Mouse (Mus musculus): ENCODE measurements around the gene Ahnak2. TPM values are rescaled to one million over a fixed set of nuclear protein-coding genes. Genes with fewer than 3 reads are reported as not detected.
A peak's percentile ranks its signal among the peaks of the same experiment; 100 is the strongest.

Ahnak2 gene
- polyA plus RNA-seq, 1 experiment from 2014 or later = 1.2 TPM

GRCm38 (mm10) chr12:112750976-112751375, 51.5 kb downstream of the Ahnak2 start:
- Histone ChIP-seq H3K27me3 (no peaks in the 10 kb centered on the region), H3K4me2 (no peak overlapping the region), H3K4me1 (peaks cover 9% of the 10 kb centered on the region), H3K9ac (no peak overlapping the region), H3K9me3 (no peaks in the 10 kb centered on the region), H3K27ac (no peak overlapping the region), H3K36me3 (no peaks in the 10 kb centered on the region), H3K4me3 (no peak overlapping the region)
- 92% methylated on average over 12 of the region's 12 CpGs for WGBS
- ATAC-seq (ENCODE audit: insufficient number of reproducible peaks, insufficient read depth, low FRiP score, low TSS enrichment, low read depth) = no peak; the same call in 1 of the 2 replicates

- no peak overlapping the region for H3K4me3 ChIP-seq
- ATAC-seq (ENCODE audit: insufficient number of reproducible peaks, insufficient read depth, low FRiP score, low TSS enrichment, low read depth) = no peak
- peaks cover 29% of the 10 kb centered on the region for H3K36me3 ChIP-seq
- H3K4me2 ChIP-seq = peak overlapping the region; percentile 40; the same call in 1 of the 2 replicates
- peak overlapping the region; percentile 88; the same call in 1 of the 2 replicates for H3K27ac ChIP-seq
- H3K4me1 ChIP-seq = peaks cover 21% of the 10 kb centered on the region
- 72% methylated on average over 8 of the region's 8 CpGs for WGBS
- no peaks in the 10 kb centered on the region for H3K9me3 ChIP-seq
- H3K27me3 ChIP-seq = no peaks in the 10 kb centered on the region
- H3K9ac ChIP-seq = peak overlapping the region; percentile 28; the same call in 1 of the 2 replicates
Observed at GRCm38 (mm10) chr12:112747606-112747970, 54.9 kb downstream of the Ahnak2 start.

GRCm38 (mm10) chr12:112746808-112747605, 55.5 kb downstream of the Ahnak2 start:
- Histone ChIP-seq H3K9me3 (no peaks in the 10 kb centered on the region), H3K9ac (peak overlapping the region; percentile 28), H3K4me3 (no peak overlapping the region), H3K27ac (peak overlapping the region; percentile 88), H3K27me3 (no peaks in the 10 kb centered on the region), H3K4me1 (peaks cover 24% of the 10 kb centered on the region), H3K36me3 (peaks cover 33% of the 10 kb centered on the region), H3K4me2 (peak overlapping the region; percentile 40; the same call in 1 of the 2 replicates)
- no peak for ATAC-seq (ENCODE audit: insufficient number of reproducible peaks, insufficient read depth, low FRiP score, low TSS enrichment, low read depth)
- WGBS = 10% methylated on average over 10 of the region's 10 CpGs

DNA sequence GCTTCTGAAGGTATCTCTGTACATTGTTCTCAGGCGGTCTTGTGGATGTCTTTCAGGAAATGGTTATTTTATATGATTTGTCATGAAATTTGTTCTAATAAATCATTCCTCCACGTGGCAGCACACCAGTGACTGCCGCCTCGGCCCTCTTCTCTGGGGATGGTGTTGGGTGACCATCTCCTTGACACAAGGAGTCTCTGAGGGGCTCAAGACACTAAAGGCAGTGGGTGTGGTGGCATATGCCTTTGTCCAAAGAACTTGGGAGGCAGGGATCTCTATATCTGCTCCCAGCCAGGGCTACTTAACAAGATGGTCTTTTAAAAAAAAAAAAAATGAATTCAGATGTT, 56.0 kb downstream of the Ahnak2 start:
- H3K27ac ChIP-seq = no peak overlapping the region
- peaks cover 38% of the 10 kb centered on the region for H3K36me3 ChIP-seq
- no peaks in the 10 kb centered on the region for H3K9me3 ChIP-seq
- H3K27me3 ChIP-seq = no peaks in the 10 kb centered on the region
- H3K4me2 ChIP-seq = no peak overlapping the region
- 74% methylated on average over 4 of the region's 4 CpGs for WGBS
- no peak overlapping the region for H3K9ac ChIP-seq
- peaks cover 24% of the 10 kb centered on the region for H3K4me1 ChIP-seq
- no peak for ATAC-seq (ENCODE audit: insufficient number of reproducible peaks, insufficient read depth, low FRiP score, low TSS enrichment, low read depth)
- no peak overlapping the region for H3K4me3 ChIP-seq

- 0 out of 2 replicates have a peak overlapping the region, but pooled peaks have one; percentile 32 for H3K9ac ChIP-seq
- H3K9me3 ChIP-seq = no peaks in the 10 kb centered on the region
- no peak overlapping the region for H3K4me3 ChIP-seq
- ATAC-seq (ENCODE audit: insufficient number of reproducible peaks, insufficient read depth, low FRiP score, low TSS enrichment, low read depth) = no peak
- H3K27ac ChIP-seq = no peak overlapping the region
- peaks cover 46% of the 10 kb centered on the region for H3K36me3 ChIP-seq
- peaks cover 24% of the 10 kb centered on the region for H3K4me1 ChIP-seq
- WGBS = 82% methylated on average over 10 of the region's 10 CpGs
- no peak overlapping the region for H3K4me2 ChIP-seq
- no peaks in the 10 kb centered on the region for H3K27me3 ChIP-seq
Observed at GRCm38 (mm10) chr12:112745716-112746115, 56.7 kb downstream of the Ahnak2 start.

GRCm38 (mm10) chr12:112744891-112745580, 57.4 kb downstream of the Ahnak2 start:
- Histone ChIP-seq H3K9ac (peak overlapping the region; percentile 32; the same call in 1 of the 2 replicates), H3K9me3 (no peaks in the 10 kb centered on the region), H3K4me2 (no peak overlapping the region), H3K27me3 (no peaks in the 10 kb centered on the region), H3K4me1 (peaks cover 24% of the 10 kb centered on the region), H3K36me3 (peaks cover 52% of the 10 kb centered on the region), H3K27ac (no peak overlapping the region), H3K4me3 (no peak overlapping the region)
- 88% methylated on average over 10 of the region's 10 CpGs for WGBS
- ATAC-seq (ENCODE audit: insufficient number of reproducible peaks, insufficient read depth, low FRiP score, low TSS enrichment, low read depth) = no peak

DNA sequence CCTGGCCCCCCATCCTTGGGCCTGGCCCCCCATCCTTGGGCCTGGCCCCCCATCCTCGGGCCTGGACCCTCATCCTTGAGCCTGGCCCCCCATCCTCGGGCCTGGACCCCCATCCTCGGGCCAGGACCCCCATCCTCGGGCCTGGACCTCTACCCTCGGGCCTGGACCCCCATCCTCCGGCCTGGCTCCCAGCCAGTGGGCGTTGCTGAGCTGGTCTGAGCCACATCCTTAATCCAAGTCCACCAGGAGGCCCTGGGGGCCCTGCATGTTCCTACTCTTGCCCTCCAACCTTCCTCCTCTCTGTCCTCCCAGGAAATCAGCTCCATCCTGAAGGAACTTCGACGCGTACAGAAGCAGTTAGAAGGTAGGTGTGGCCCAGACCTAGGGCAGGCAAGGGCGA, 58.2 kb downstream of the Ahnak2 start:
- H3K27ac ChIP-seq = no peak overlapping the region
- 0 out of 2 replicates have a peak overlapping the region, but pooled peaks have one; percentile 62 for H3K9ac ChIP-seq
- no peak overlapping the region for H3K4me2 ChIP-seq
- no peaks in the 10 kb centered on the region for H3K27me3 ChIP-seq
- H3K4me3 ChIP-seq = no peak overlapping the region
- 74% methylated on average over 11 of the region's 11 CpGs for WGBS
- H3K4me1 ChIP-seq = peaks cover 24% of the 10 kb centered on the region
- ATAC-seq (ENCODE audit: insufficient number of reproducible peaks, insufficient read depth, low FRiP score, low TSS enrichment, low read depth) = no peak
- H3K36me3 ChIP-seq = peaks cover 61% of the 10 kb centered on the region
- no peaks in the 10 kb centered on the region for H3K9me3 ChIP-seq

GRCm38 (mm10) chr12:112743168-112743975, 59.1 kb downstream of the Ahnak2 start:
- Histone ChIP-seq H3K4me3 (no peak overlapping the region), H3K4me1 (peaks cover 24% of the 10 kb centered on the region), H3K4me2 (no peak overlapping the region; the same call in 1 of the 2 replicates), H3K36me3 (peaks cover 69% of the 10 kb centered on the region), H3K27me3 (no peaks in the 10 kb centered on the region), H3K27ac (peak overlapping the region; percentile 69; the same call in 1 of the 2 replicates), H3K9ac (peak overlapping the region; percentile 62), H3K9me3 (no peaks in the 10 kb centered on the region)
- peak; percentile 75 for ATAC-seq (ENCODE audit: insufficient number of reproducible peaks, insufficient read depth, low FRiP score, low TSS enrichment, low read depth)
- 49% methylated on average over 25 of the region's 25 CpGs for WGBS

DNA sequence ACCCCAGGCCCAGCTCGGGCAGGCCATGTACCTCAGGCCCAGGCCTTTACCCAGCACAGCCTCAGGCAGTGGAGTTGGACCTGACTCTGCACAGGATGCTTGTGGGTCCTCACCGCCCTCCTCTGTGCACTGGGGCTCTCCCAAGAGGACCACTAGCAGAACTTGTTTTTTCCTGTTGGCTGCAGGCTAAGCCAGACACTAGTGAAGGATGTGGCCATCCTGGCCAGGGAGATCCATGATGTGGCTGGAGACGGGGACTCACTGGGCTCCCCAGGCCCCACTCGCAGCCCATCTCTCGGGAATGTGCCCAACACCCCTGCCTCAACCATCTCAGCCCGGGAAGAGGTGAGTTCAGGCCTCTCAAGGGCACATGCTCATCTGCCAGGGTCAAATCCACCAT, 59.7 kb downstream of the Ahnak2 start:
- H3K9ac ChIP-seq = peak overlapping the region; percentile 62
- H3K4me3 ChIP-seq = no peak overlapping the region
- H3K27ac ChIP-seq = peak overlapping the region; percentile 69; the same call in 1 of the 2 replicates
- H3K27me3 ChIP-seq = no peaks in the 10 kb centered on the region
- WGBS = 62% methylated on average over 6 of the region's 6 CpGs
- H3K4me2 ChIP-seq = no peak overlapping the region; the same call in 1 of the 2 replicates
- H3K9me3 ChIP-seq = no peaks in the 10 kb centered on the region
- H3K36me3 ChIP-seq = peaks cover 75% of the 10 kb centered on the region
- peaks cover 24% of the 10 kb centered on the region for H3K4me1 ChIP-seq
- no peak for ATAC-seq (ENCODE audit: insufficient number of reproducible peaks, insufficient read depth, low FRiP score, low TSS enrichment, low read depth)

DNA sequence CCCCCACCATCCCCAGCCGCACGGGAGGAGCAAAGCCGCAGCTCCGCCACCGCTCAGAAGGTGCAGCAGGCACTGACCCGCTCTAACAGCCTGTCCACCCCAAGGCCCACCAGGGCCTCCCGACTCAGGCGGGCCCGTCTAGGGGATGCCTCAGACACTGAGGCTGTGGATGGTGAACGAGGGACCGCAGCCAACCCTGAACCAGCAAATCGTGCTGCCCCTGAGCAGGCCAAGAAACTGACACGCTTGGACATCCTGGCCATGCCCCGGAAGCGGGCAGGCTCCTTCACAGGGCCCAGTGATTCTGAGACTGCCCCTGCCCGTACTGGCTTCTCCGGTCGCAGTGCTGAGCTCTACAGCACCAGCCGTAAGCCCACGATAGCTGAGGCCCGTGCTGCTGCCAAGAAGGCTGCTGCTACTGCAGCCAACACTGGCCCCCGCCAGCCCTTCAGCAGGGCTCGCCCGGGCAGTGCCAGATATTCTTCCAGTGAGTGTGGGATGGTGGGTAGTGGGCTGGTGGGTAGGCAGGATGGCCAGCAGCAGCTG, 63.4 kb downstream of the Ahnak2 start:
- Histone ChIP-seq H3K4me1 (peaks cover 15% of the 10 kb centered on the region), H3K9ac (no peak overlapping the region), H3K4me2 (no peak overlapping the region), H3K27me3 (no peaks in the 10 kb centered on the region), H3K27ac (no peak overlapping the region), H3K4me3 (no peak overlapping the region), H3K36me3 (peaks cover 94% of the 10 kb centered on the region), H3K9me3 (no peaks in the 10 kb centered on the region)
- WGBS = 93% methylated on average over 24 of the region's 24 CpGs
- no peak for ATAC-seq (ENCODE audit: insufficient number of reproducible peaks, insufficient read depth, low FRiP score, low TSS enrichment, low read depth)

All from embryonic facial prominence, embryonic 13.5 days (tissue).